Mouse (Mus musculus) small intestine, adult 2 months (tissue): ENCODE data around the gene Utp4. TPM values are rescaled to one million over a fixed set of nuclear protein-coding genes. Genes with fewer than 3 reads are reported as not detected.

Experiments
- H3K27ac ChIP-seq: fragments of 200-500 bp; 2 replicates; pipeline ENCODE4 v1.5.1; 2012; ENCODE audit warnings: low read depth, low read length, control low read depth, inconsistent platforms; ENCODE audit not compliant: insufficient read depth
- H3K27me3 ChIP-seq: fragments of 200-500 bp; 2 replicates; pipeline ENCODE4 v1.6.1; 2012; ENCODE audit warnings: mild to moderate bottlenecking, moderate library complexity, low read length, inconsistent platforms; ENCODE audit not compliant: control insufficient read depth, insufficient read depth
- H3K36me3 ChIP-seq: fragments of 200-500 bp; 2 replicates; pipeline ENCODE4 v1.6.1; 2012; ENCODE audit warnings: mild to moderate bottlenecking, low read length, control low read depth, inconsistent platforms; ENCODE audit not compliant: control insufficient read depth, insufficient read depth
- H3K4me1 ChIP-seq: fragments of 200-500 bp; 2 replicates; pipeline ENCODE4 v1.6.1; 2012; ENCODE audit warnings: low read length, inconsistent platforms, mixed read lengths; ENCODE audit not compliant: control insufficient read depth, insufficient read depth, insufficient read length
- H3K4me3 ChIP-seq: fragments of 200-500 bp; 2 replicates; pipeline ENCODE4 v1.5.1; 2012; ENCODE audit warnings: low read depth, mild to moderate bottlenecking, control low read depth, inconsistent platforms, low read length, moderate library complexity
- CTCF ChIP-seq: fragments of 200-500 bp; IDR thresholded peaks from 2 replicates; pipeline ENCODE4 v1.5.1; 2012; ENCODE audit warnings: low read depth, mild to moderate bottlenecking, control low read depth, inconsistent platforms, low read length, moderate library complexity, mixed read lengths; ENCODE audit not compliant: insufficient replicate concordance, insufficient read length; ENCODE audit errors: extremely low read depth
- POLR2A ChIP-seq: fragments of 200-500 bp; IDR thresholded peaks from 2 replicates; pipeline ENCODE4 v1.6.1; 2012; ENCODE audit warnings: low read depth, mild to moderate bottlenecking, control low read depth, inconsistent platforms, low read length, moderate library complexity
- WGBS: fragments of 180-500 bp; shearing (Covaris S2); methylation state at CpG from one replicate; pipeline ENCODE4 v1.1.7; 2018; 5-methylcytosine and 5-hydroxymethylcytosine counted together
- polyA plus RNA-seq: library from polyadenylated mRNA; depleted of rRNA; stranded (reverse); fragments of >200 nt; gene quantifications from 2 replicates; pipeline ENCODE4 v1.2.3, GENCODE M21; 2012

Utp4 gene
- polyA plus RNA-seq, 1 experiment: 7.7 TPM

DNA sequence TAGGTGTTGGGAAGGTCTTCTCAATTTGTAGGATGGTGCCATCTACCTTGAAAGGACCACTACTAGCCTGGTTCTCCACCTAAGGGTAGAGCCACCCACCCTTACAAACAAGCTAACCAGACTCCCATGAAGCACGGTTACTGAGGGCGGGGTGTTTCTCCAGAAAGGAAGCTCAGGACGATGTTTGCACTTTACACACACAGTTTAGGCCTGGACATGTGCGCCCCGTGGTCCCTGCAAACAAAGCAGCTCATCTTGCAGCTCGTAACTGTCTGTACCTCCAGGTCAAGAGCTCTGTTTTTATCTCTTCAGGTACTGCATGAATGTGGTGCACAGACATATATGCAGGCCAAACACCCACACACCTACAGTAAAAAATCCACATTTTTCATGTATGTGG, 13.2 kb downstream of the Utp4 start:
- peaks cover 51% of the 10 kb centered on the region for H3K36me3 ChIP-seq
- WGBS: 95% methylated on average over 6 of the region's 6 CpGs
- no peak for TF ChIP-seq CTCF
- TF ChIP-seq POLR2A: no peak

GRCm38 (mm10) chr8:106907450-106907849, 14.0 kb downstream of the Utp4 start:
- H3K27ac ChIP-seq: no peak overlapping the region
- no peak overlapping the region for H3K4me3 ChIP-seq
- TF ChIP-seq CTCF: no peak
- TF ChIP-seq POLR2A: no peak
- peaks cover 47% of the 10 kb centered on the region for H3K36me3 ChIP-seq
- no peaks in the 10 kb centered on the region for H3K27me3 ChIP-seq
- WGBS: 89% methylated on average over 6 of the region's 6 CpGs
- H3K4me1 ChIP-seq: no peaks in the 10 kb centered on the region

More for the DNA sequence above, 13.2 kb downstream of the Utp4 start:
- no peak overlapping the region for H3K27ac ChIP-seq
- no peaks in the 10 kb centered on the region for H3K4me1 ChIP-seq
- H3K4me3 ChIP-seq: no peak overlapping the region
- H3K27me3 ChIP-seq: no peaks in the 10 kb centered on the region

DNA sequence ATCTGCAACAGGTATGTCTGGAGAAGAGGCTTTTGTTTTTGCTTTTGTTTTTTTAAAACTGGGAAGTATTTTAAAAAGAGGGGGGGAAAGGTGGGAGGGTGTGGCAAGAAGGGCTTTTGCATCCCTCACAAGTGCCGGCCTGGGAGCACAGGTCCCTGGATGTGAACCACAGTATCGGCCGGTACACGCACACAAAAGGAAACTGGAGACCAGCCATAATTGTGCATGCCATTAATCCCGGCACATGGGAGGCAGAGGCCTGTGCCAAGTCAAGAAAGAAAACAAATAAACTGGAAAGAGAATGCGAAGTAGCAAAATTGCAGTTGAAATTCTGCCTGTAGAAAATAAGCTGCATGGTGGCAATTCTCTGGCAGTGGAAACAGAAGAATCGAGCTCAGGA, 14.9 kb downstream of the Utp4 start:
- Histone ChIP-seq H3K4me3 (no peak overlapping the region), H3K27ac (no peak overlapping the region), H3K36me3 (peaks cover 45% of the 10 kb centered on the region), H3K27me3 (no peaks in the 10 kb centered on the region), H3K4me1 (no peaks in the 10 kb centered on the region)
- WGBS: 78% methylated on average over 7 of the region's 7 CpGs
- TF ChIP-seq POLR2A: no peak
- TF ChIP-seq CTCF: no peak

- Histone ChIP-seq H3K27me3 (no peaks in the 10 kb centered on the region), H3K4me3 (no peak overlapping the region), H3K27ac (no peak overlapping the region), H3K36me3 (peaks cover 55% of the 10 kb centered on the region), H3K4me1 (no peaks in the 10 kb centered on the region)
- WGBS: 94% methylated on average over 10 of the region's 10 CpGs
- no peak for TF ChIP-seq POLR2A
Observed at GRCm38 (mm10) chr8:106913631-106914030, 20.2 kb downstream of the Utp4 start.

DNA sequence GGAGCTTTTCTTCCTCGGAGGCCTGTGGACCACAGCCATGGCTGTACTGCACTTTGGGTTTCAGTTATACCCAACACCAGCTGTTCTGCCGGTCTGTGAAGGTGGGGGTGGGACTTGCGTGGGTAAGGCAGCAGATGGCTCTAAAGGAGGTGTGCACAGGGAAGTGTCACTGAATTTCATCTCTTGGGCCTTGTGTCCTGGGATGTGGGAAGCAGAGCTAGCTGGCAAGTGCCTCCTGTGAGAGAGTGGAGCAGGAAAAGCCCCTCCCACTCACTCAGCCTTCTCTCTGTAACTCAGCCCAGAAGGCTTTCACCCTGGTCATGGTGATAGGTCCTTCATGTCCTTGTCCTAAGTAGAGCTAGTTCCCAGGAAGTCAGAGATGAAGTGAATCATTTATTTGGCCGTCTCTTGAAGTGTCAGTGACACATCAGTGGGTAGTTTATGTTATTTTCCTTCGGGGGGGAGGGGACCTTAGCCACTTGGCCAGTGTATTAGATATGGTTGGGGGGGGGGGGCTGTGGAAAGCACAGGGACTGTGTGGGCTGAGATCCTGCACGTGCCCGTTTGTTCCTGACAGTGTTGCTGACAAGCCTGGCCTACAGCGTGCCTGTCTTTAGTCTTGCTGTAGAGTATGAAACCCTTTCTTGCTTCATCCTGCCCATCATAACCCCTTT, 26.4 kb downstream of the Utp4 start:
- WGBS: 87% methylated on average over 8 of the region's 8 CpGs
- Histone ChIP-seq H3K27ac (no peak overlapping the region), H3K4me3 (no peak overlapping the region), H3K27me3 (no peaks in the 10 kb centered on the region), H3K4me1 (no peaks in the 10 kb centered on the region), H3K36me3 (peaks cover 48% of the 10 kb centered on the region)
- TF ChIP-seq CTCF: no peak
- TF ChIP-seq POLR2A: no peak

DNA sequence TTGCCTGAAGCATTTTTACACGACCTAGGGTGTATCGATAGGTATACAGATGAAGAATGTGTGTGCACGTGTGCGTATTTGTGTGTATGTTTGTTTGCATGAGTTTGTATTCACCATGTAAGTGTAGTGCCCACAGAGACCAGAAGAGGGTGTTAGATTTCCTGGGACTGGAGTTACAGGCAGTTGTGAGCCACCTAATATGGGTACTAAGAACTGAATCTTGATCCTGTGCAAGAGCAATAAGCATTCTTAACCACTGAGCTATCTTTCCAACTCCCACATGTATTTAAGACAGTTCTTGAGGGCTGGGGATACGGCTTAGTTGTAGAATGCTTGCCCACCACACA, 26.9 kb downstream of the Utp4 start:
- Histone ChIP-seq H3K4me1 (0 out of 2 replicates have a peak, but pooled peaks cover under 1% of the 10 kb centered on the region), H3K27me3 (no peaks in the 10 kb centered on the region), H3K4me3 (no peak overlapping the region), H3K36me3 (peaks cover 47% of the 10 kb centered on the region), H3K27ac (no peak overlapping the region)
- WGBS: 95% methylated on average over 5 of the region's 5 CpGs
- TF ChIP-seq CTCF (no peak), POLR2A (no peak)

GRCm38 (mm10) chr8:106924057-106924456, 30.6 kb downstream of the Utp4 start:
- Histone ChIP-seq H3K36me3 (peaks cover 21% of the 10 kb centered on the region), H3K27ac (peak overlapping the region; percentile 67; the same call in 1 of the 2 replicates), H3K4me3 (no peak overlapping the region), H3K27me3 (no peaks in the 10 kb centered on the region), H3K4me1 (0 out of 2 replicates have a peak, but pooled peaks cover 2% of the 10 kb centered on the region)
- WGBS: 72% methylated on average over 4 of the region's 4 CpGs
- no peak for TF ChIP-seq CTCF
- TF ChIP-seq POLR2A: no peak

DNA sequence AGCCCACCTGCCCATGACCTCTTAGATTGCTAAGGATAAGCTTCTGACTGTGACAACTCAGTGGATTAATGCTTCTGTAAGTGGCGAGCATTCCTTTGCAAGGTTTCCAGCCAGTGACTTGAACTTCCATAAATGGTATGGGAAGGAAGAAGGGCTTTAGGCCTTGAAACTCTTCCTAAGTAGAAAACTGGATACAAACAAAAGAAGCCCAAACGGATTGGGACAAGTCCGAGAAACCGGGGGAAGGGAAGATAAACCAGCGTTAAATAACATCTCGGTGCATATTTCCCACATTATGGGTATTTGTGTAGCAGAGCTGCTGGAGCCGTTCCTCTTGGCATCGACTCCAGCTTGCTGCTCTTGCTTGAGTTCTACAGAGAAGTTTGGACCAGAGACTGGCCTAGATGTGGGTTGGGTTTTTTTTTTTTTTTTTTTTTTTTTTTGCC, 31.5 kb downstream of the Utp4 start:
- Histone ChIP-seq H3K4me1 (0 out of 2 replicates have a peak, but pooled peaks cover 2% of the 10 kb centered on the region), H3K36me3 (peaks cover 14% of the 10 kb centered on the region), H3K4me3 (no peak overlapping the region), H3K27ac (peak overlapping the region; percentile 67), H3K27me3 (no peaks in the 10 kb centered on the region)
- no peak for TF ChIP-seq CTCF
- 74% methylated on average over 8 of the region's 8 CpGs for whole genome bisulfite sequencing
